Mouse (Mus musculus) WW6 (cell line): ENCODE results near the gene Xirp1.

Source experiments
- DNase-seq: peaks from one replicate; pipeline ENCODE4 v3.0.0-alpha.2; 2013; ENCODE audit warnings: low read depth, low spot score

Xirp1 gene

DNA sequence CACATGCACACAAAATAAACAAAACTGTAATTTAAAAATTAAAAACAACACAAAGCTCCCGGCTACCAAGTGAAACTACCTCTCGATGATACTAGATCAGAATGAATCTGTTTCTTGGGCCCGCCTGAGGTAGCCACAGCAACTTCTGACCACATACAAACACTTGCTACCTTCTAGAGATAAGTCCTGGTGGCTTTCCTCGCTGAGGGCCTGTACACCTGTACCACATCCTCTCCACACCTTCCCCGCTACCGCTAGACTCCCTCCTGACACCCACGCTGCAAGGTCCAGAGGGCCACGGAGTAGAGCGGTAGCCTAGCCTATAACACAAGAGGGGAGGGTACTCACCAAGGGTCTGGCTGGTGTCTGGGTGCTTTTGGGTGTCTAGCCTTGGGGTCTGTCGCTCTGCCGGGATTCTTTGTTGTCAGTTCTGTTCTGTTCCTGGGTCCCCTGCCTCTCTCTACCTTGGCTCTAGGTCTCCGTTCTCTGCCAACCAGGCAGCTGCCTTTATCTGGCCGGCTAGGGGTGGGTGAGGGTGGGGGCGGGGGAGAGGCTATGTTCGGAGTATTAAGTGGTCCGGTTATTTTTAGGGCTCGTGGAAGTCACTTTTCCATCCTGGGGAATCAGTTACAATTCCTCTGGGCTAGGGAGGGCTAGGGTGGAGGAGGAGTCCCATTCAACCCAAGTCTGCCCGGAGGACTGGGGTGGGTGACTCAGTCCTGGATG, at the start of gene Xirp1:
Gene Xirp1, minus strand, starts transcription at position 513 of the 726 bp plus-strand sequence.
- DNase-seq, result no peak

DNA sequence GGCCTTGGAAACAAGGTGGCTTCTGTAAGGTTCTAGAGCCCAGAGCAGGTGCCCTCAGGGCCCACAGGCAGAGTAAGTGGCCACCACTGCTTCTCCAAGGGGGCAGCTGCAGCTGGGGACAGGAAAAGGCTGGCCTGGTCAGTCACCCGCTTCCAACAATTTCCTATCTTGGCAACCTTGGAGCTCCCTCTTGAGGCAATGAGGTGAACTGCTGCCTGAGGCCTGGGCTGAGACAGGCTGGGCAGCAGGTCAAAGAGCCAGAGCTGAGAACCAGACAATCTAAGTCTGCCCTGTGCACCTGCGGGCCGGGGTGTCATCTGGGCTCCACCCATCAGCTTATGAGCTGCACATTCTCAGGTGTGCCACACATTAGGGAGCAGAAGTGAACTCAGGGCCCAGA, 49.8 kb upstream of the Xirp1 start:
- DNase-seq, result peak; percentile 16

DNA sequence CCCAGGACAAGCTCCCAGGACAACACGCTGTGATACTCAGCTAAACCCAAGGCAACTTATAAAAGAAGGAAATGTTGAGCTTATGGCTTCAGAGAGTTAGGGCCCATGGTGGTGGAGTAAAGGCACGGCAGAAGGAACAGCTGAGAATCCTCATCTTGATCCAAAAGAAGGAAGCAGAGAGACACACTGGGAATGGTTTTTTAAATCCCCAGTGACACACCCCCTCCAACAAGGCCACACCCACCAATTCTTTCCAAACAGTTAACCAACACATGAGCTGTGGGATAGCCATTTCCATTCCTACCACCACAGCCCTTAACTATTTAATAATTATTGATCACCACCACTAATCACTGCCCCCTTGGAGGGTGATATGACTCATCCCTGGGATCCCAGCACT, 47.9 kb upstream of the Xirp1 start:
- no peak for DNase-seq

DNA sequence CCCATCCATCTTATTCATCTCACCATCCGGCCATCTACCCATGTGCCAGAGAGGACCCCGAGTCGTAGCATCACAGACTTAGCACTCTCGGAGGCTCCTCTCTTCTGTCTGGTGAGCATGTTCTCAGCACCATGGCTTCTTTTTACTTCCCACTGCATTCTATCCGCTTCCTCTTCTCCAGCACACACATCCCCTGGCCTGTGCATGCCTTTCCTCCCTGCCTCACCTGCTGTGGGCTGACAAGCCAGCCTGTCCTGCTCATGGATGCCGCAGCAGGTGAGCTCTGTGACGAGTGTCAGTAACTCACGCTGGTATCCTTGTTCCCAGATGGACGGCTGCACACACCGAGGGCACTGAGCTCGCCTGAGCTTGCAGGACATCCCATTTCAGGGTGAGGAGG, 46.4 kb upstream of the Xirp1 start, which contains the start of gene Cx3cr1:
Gene Cx3cr1, minus strand, starts transcription at position 101 of the 400 bp plus-strand sequence.
- no peak for DNase-seq

DNA sequence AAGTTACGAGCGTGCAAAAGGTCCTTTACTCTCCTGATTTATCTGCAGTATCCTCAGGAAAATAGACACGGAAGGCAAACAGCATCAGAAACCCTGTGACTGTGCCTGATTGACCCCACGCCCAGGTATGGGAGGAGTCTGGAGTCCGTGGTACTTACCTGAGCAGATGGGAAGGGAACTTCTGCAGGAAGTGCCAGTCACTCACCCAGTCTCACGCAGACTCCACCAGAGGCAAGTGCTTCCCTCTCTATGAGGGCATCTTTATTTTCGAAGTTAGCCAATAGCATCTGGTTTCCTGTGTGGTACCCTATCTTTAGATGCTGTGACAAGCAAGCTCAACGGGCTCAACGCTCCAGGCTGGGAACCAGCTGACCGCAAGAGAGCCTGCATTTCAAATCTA, 44.6 kb upstream of the Xirp1 start:
- DNase-seq, result no peak

DNA sequence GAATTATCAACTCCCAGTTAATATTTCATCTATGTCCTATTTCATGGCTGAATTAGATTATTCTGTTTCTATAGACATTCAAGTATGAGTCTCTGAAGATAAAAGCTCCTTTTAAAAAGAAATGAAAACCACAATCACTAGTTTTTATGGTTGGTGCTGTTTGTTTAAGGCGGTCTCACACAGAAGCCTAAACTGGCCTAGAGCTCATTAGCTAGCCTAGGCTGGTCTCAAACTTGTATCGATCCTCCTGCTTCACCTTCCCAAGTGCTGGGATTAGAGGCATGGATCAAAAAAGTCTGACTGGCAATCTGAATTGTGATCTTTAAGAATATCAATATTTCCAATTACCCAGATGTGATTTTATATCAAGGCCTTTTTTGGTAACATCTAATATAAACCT, 44.2 kb upstream of the Xirp1 start:
- no peak for DNase-seq

DNA sequence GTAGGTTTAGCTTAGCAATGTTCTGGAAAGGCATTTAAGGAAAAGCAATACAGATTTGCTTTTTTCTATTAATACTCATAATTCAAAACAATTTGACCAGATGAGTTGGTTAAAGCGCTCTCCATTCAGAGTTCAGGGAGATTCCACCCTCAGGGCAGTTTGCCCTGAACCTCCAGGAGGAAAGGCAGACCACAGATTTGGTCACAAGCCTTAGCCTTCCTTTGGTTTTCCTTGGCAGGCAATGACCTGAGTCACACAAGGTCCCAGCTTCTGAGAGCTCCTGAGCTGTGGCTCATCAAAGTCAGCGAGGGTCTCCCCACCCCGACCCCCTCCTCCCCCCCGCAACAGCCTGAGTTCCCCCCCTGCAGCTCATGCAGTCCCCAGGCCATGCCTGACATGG, 40.9 kb upstream of the Xirp1 start:
- DNase-seq, result no peak

DNA sequence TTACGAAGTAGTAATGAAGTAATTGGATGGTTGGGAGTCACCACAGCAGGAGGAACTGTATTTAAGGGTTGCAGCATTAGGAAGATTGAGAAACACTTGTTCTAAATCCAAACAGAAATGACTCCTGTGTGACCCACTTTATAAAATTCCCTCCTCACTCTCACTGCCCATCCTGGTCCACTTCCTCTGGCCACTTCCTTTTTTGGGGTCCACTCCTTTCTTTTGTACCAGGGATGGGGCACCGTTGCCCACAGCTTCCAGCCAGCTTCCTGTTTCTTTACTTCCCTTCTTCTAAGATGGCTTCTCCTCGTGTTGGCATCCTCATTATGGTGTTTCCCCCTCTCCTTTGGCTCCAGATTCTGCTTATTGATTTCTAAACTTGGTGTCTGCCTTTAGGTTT, 35.3 kb upstream of the Xirp1 start:
- no peak for DNase-seq

DNA sequence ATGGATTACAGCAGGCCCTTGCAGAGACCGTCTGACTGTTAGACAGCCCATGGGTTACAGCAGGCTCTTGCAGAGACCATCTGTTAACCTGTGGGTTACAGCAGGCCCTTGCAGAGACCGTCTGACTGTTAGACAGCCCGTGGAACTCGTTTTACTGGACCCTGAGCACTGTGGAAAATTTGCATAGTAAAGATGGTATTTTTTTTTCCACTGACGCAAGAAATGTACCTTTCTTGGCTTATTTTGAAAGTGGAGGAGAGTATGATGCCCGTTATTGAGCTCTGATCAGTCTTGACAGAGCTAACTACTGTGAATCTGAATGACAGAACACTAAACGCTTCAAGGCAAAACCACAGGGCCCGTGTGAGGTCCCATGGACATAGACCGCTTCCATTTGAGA, 32.8 kb upstream of the Xirp1 start:
- DNase-seq, result no peak

DNA sequence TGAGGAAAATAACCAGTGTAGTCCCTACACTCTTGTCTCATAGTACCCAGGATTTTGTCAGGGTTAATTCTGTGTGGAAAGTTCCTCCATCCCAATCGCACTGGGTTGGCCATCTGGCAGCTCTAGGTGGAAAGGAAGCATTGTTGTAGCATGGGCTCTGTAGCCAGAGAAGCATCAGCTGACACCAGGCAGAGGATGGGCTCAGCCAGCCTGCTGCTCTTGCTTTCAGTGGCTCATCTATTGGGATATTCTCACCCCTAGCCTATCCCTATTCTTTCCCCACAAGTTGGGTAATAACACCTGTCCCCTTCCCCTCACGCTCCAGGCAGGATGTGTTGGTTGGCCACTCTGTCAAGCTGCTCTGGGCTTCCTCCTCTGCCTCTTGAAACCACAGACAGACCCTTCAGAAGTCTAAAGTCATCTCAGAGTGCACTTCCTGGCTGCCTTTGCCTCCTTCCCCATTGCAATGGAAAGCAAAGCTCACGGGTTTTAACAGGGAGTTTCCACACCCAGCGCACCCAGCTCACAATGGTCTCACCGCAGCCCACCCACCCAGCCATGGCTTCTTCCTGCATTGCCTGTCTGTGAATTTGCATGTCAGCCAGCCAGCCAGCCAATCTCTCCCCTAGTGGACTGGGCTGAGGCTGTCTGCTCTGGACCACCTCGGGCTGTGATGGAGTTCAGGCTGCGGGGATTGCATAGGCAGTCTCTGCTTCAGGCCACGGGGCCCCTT, 31.3 kb upstream of the Xirp1 start:
- no peak for DNase-seq

DNA sequence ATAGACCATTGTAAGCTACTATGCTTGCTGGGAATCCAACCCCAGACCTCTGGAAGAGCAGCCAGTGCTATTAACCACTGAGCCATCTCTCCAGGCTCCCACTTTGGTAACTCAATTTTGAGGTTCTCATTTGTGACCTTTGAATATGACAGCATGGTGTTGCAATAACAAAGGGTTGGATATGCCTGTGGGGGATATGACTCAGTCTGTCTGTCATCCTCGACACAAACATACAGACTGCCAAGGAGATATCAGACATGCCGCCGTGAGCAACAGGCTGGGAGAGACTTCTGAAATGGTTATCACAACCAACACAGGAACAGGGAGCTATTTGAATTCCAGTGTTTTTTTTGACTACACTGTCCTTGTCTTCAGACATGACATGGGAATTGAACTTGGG, 26.0 kb upstream of the Xirp1 start:
- DNase-seq, result no peak

DNA sequence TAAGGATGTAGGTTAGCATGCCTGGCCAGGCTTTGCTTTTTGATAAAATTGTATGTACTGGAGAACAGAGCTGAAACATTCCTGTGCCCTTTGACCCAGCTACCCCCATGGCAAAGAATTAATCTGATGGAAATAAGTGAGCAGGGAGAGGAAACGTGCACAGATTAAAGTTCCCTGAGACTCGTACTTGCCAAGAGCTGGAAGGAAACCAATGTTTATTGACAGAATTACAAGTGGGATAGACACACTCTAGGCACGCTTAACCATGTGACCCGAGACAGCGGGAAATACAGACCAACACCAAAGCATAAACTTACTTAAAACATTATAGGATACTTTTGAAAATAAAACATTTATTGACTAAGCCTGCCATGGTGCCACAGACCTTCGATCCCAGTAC, 25.1 kb upstream of the Xirp1 start:
- DNase-seq, result no peak

DNA sequence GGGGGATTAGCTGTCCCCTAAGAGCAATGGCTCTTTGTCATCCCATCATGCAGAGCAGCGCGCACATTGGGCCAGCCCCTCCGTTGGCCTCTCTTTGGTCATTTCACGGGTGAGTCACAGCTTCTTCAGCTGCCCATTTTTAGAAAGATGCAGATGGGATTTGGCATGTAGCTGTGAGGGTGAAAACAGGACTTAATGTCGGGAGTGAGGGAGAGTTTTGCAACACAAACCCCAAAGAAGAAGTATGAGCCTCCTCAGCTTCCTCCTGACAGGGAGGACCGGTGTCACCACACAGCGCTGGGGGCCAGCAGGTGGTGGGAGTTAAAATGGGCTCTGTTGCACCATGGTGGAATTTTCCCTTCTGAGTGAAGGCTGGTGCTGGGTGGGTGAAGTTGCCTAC, 19.7 kb upstream of the Xirp1 start:
- DNase-seq, result no peak

DNA sequence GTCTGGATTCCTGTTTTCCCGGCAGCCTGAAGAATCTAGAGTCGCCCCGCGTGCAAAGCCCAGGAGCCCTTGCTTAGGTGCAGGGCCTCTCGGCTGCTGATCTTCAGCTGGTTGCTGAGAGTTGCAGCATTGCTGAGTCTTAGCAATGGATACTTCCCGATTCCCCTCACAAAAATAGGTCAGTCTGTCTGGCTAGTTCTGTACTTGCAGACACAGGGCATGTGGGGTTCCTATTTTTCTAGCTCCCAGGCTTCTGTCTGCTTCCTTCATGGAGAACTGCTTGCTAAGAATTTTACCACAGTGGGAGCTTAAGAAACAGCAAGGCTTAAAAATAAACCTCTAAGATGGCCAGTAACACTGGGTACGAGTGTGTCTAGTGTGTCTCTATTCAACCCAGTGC, 14.0 kb upstream of the Xirp1 start:
- DNase-seq, result no peak

DNA sequence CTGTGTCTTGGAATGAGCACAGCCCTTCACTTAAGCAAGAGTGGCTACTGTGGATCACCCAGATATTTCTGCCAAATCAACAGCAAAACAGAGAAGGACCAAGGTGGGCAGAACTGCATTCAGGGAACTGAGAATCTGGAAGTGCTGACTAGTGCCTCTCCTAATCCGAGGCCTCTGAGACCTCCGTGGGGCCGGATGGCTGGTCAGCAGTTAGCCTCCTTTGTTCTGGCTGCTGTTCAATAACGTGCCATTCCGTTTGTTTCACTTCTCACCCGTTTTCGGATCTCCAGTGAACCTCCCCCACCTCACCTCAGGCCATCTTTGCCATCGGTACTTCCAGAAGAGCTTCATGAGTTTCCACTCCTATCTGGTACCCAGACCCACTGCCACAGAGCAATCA, 11.0 kb upstream of the Xirp1 start:
- DNase-seq, result no peak

DNA sequence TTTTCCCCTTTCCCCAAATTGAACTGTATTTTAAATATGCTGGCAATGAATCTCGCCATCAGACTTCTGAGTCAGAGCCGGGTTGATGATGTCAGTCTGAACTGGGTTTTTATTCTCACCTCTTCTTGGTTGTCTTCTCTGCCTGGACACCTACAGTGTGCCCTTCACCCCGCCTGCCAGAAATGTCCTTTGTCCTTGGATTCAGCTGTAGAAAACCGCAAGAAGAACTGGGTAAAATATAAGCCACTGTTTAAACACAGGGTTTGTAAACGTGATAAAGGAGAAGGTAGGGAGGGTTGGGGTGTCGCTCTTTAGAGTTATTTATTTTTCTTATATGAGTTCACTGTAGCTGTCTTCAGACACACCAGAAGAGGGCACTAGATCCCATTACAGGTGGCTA, 9.3 kb upstream of the Xirp1 start:
- no peak for DNase-seq

DNA sequence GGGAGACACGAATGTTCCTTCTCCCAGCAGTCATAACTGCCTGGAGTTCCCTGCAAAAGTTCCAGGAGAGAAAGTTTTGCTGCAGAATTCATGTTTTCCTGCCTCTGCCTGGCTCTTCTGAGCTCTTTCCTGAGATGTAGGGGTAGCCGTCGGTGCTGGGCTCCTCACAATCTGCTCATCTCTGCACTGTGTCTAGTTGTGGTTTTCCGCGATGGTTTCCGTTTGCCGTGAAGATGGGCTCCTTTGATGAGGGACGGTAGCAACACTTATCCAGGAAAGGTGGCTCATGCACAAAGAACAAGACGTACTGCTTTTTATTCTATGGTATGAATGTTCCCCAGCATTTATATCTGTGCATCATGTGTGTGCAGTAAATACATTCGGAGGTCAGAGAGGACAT, 7.0 kb upstream of the Xirp1 start:
- no peak for DNase-seq

DNA sequence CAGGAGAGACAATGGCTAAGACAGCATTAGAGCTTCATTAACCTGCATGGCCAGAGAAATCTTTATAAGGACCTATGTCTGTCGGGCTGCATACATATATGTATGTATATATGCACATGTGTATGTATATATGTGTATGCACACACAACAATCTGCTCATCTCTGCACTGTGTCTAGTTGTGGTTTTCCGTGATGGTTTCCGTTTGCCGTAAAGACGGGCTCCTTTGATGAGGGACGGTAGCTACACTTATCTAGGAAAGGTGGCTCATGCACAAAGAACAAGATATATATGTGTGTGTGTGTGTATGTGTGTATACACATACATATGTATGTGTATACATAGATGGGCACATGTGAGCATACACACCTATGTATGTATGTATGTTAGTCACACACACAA, 6.5 kb upstream of the Xirp1 start:
- DNase-seq, result no peak

DNA sequence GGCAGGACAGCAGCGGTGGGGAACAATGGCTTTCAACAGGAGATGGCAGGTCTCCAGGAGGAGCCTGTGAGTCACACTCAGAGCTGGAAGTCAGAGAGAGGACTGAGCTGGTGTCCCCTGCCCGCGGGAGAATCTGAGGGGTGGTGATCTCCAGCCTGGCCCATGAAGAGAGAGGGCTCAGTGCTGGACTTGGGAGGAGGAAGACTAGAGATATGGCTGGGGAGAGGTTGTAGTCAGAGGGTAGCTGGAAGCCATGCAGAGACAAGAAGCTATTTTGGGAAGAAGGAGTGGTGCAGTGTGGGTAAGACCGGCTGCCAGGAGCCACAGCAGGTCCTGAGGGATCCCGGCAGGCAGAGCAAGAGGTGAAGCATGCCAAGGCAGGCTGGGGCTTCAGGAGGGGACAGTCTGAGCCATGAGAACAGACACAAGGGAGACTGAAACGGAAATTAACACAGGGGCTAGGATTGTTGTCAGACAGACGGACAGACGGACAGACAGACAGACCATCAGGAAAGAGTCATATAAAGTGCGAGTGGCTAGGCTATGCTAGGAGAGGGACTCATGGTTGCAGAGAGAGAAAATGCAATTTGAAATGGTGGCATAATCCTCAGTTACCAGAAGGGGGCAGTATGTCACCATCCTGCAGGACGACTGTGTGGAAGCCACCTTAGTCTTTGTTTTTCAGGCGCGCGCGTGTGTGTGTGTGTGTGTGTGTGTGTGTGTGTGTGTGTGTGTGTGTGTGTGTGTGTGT, 4.2 kb upstream of the Xirp1 start:
- no peak for DNase-seq

DNA sequence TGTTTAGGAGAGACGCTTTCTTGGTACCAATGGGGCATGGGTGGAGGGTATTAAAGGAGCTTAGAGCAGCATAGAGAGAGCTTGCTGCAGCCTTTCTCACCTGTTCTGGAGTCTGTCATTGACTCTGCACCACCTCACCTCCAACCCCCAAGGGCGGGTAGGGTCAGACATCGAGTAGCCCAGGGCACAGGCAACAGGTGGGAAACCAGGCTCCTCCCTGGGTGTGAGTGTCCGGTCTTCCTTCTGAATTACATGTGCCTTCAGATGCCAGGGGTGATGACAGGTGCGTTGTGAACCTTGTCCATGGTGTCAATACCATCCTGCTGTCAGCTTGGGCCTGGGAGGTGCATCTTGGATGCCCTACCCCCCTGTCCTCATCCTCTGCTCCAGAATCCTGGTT, 1.2 kb upstream of the Xirp1 start:
- DNase-seq, result no peak

DNA sequence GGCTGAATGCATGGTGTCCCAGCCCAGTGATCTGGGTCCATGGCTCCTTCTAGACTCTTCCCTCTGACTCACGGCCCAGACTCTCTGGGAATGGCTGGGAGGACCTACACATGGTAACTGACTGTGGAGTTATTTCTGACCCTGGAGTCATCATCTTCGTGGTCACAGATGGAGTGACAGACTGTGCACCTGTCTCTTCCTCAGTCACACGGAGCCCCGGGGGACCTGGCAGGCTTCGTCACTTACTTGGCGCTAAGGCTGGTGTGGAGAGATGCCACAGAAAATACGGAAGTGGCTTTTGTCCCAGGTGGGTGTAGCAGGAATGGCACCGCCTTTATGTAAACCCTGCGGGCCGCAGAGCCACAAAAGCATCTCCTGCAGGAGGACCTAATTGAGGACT, 773 bp upstream of the Xirp1 start:
- no peak for DNase-seq

DNA sequence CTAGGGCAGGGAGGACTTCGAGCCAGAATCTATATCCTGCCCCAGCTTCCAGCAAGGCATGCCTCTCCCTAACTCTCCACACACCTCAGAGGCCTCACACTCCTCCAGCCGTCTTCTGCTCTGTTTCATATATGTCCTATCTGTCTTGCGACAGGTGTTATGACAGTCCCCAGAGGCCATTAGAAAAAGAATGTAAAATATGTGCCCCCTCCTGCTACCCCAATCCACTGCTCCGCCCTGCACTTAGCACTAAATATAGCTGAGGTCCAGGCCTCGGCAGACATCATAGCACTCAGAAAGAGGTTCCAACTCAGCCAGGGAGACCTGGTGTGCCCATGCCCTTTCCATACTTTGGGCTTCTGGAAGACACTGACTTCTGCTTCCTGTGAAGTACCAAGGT, 2.2 kb downstream of the Xirp1 start:
- DNase-seq, result no peak
